Mouse (Mus musculus) neutrophil, adult 59 days (primary cell): ENCODE measurements around the gene Fosl1. TPM values are rescaled to one million over a fixed set of nuclear protein-coding genes. Genes with fewer than 3 reads are reported as not detected.

ENCODE experiments used
- total RNA-seq, 2 experiments: library from RNA; stranded (reverse); gene quantifications; 1 replicate in 1 of 2; 2 replicates in 1 of 2; pipeline ENCODE4 v1.2.4; 2023

The Fosl1 gene
- 10 to 100 TPM; 47.9 to 66.9 TPM for total RNA-seq

GRCm38 (mm10) chr19:5447515-5448353, at the start of gene Fosl1:
TSS of gene Fosl1 (plus strand) at chr19:5447547.

GRCm38 (mm10) chr19:5402293-5402692, 45.1 kb upstream of the Fosl1 start, which contains the start of gene Tsga10ip:
TSS of gene Tsga10ip (minus strand) at chr19:5402526.

GRCm38 (mm10) chr19:5424782-5425741, 22.3 kb upstream of the Fosl1 start, which contains the start of the genes Drap1 and AI837181:
TSS of gene Drap1 (minus strand) at chr19:5424979.
TSS of gene AI837181 (plus strand) at chr19:5425144.

GRCm38 (mm10) chr19:5457746-5458442, 10.5 kb downstream of the Fosl1 start, which contains the start of gene Ccdc85b:
TSS of gene Ccdc85b (minus strand) at chr19:5457894.

GRCm38 (mm10) chr19:5460465-5460911, 13.1 kb downstream of the Fosl1 start, which contains the start of gene Fibp:
TSS of gene Fibp (plus strand) at chr19:5460615.

GRCm38 (mm10) chr19:5468374-5468773, 21.0 kb downstream of the Fosl1 start, which contains the start of gene Ctsw:
TSS of gene Ctsw (minus strand) at chr19:5468507.

GRCm38 (mm10) chr19:5473720-5474119, 26.4 kb downstream of the Fosl1 start, which contains the start of gene Efemp2:
TSS of gene Efemp2 (plus strand) at chr19:5473954.

GRCm38 (mm10) chr19:5487768-5488550, 40.6 kb downstream of the Fosl1 start, which contains the start of gene Mus81:
TSS of gene Mus81 (minus strand) at chr19:5488402.

GRCm38 (mm10) chr19:5490313-5490897, 43.1 kb downstream of the Fosl1 start, which contains the start of gene Cfl1:
TSS of gene Cfl1 (plus strand) at chr19:5490455.

GRCm38 (mm10) chr19:5503687-5504086, 56.3 kb downstream of the Fosl1 start, which contains the start of gene 1700020D05Rik:
TSS of gene 1700020D05Rik (minus strand) at chr19:5503787.

Other genes starting within 250 kb of the Fosl1 start
- gene Pacs1, start 174.4 kb upstream of the Fosl1 start, total RNA-seq: 100 to 1,000 TPM; 105 to 106 TPM
- 100 to 1,000 TPM; 199 to 214 TPM for gene Sf3b2, start 152.1 kb upstream of the Fosl1 start, total RNA-seq
- not detected for gene Gal3st3, start 149.2 kb upstream of the Fosl1 start, total RNA-seq
- not detected for gene Catsper1, start 111.8 kb upstream of the Fosl1 start, total RNA-seq
- gene Cst6, start 98.0 kb upstream of the Fosl1 start, total RNA-seq: not detected
- 10 to 100 TPM; 21.3 to 25.1 TPM for gene Eif1ad, start 80.8 kb upstream of the Fosl1 start, total RNA-seq
- 10 to 100 TPM; 65.2 to 82.5 TPM for gene Banf1, start 80.4 kb upstream of the Fosl1 start, total RNA-seq
- gene Sart1, start 58.8 kb upstream of the Fosl1 start, total RNA-seq: 10 to 100 TPM; 96.2 to 98.5 TPM
- gene Tsga10ip, start 45.0 kb upstream of the Fosl1 start, total RNA-seq: under 1 TPM in 1 of 2 experiments, not detected in 1; 0.20 TPM
- 100 to 1,000 TPM; 122 to 124 TPM for gene Drap1, start 22.6 kb upstream of the Fosl1 start, total RNA-seq
- 10 to 100 TPM; 38.8 to 44.7 TPM for gene AI837181, start 22.4 kb upstream of the Fosl1 start, total RNA-seq
- 1 to 10 TPM; 1.3 to 2.1 TPM for gene Ccdc85b, start 10.3 kb downstream of the Fosl1 start, total RNA-seq
- 10 to 100 TPM; 51.1 to 59.5 TPM for gene Fibp, start 13.1 kb downstream of the Fosl1 start, total RNA-seq
- gene Ctsw, start 21.0 kb downstream of the Fosl1 start, total RNA-seq: under 1 TPM; 0.69 to 0.79 TPM
- gene Efemp2, start 26.4 kb downstream of the Fosl1 start, total RNA-seq: 1 to 10 TPM in 1 of 2 experiments, under 1 TPM in 1; 0.20 to 1.2 TPM
- gene Mus81, start 40.9 kb downstream of the Fosl1 start, total RNA-seq: 10 to 100 TPM; 19.9 to 20.9 TPM
- gene Cfl1, start 42.9 kb downstream of the Fosl1 start, total RNA-seq: 1,000 to 10,000 TPM; 1,662 to 1,728 TPM
- gene 1700020D05Rik, start 56.2 kb downstream of the Fosl1 start, total RNA-seq: 1 to 10 TPM in 1 of 2 experiments, under 1 TPM in 1; 0.88 to 1.6 TPM
- 1 to 10 TPM; 3.6 to 4.3 TPM for gene Snx32, start 63.0 kb downstream of the Fosl1 start, total RNA-seq
- gene Ovol1, start 113.1 kb downstream of the Fosl1 start, total RNA-seq: under 1 TPM in 1 of 2 experiments, not detected in 1; 0.13 TPM
- gene Ap5b1, start 120.5 kb downstream of the Fosl1 start, total RNA-seq: 10 to 100 TPM; 69.1 to 69.3 TPM
- gene Rnaseh2c, start 154.3 kb downstream of the Fosl1 start, total RNA-seq: 100 to 1,000 TPM; 158 to 174 TPM
- gene Kat5, start 162.7 kb downstream of the Fosl1 start, total RNA-seq: 10 to 100 TPM; 81.3 to 83.8 TPM
- gene Rela, start 189.9 kb downstream of the Fosl1 start, total RNA-seq: 10 to 100 TPM; 73.0 to 88.9 TPM
- gene Sipa1, start 216.2 kb downstream of the Fosl1 start, total RNA-seq: 100 to 1,000 TPM; 212 to 218 TPM
- gene Map3k11, start 241.2 kb downstream of the Fosl1 start, total RNA-seq: 10 to 100 TPM; 86.5 to 87.3 TPM
- gene Pcnx3, start 241.4 kb downstream of the Fosl1 start, total RNA-seq: 10 to 100 TPM; 68.8 to 83.2 TPM